Mouse (Mus musculus) cortical plate, adult 2 months (tissue): ENCODE data around the gene Alppl2. TPM values are rescaled to one million over a fixed set of nuclear protein-coding genes. Genes with fewer than 3 reads are reported as not detected.

ENCODE experiments used
- H3K27ac ChIP-seq: fragments of 200-500 bp; 2 replicates; pipeline ENCODE4 v1.5.1; 2012; ENCODE audit warnings: low read length, control low read depth, inconsistent platforms; ENCODE audit not compliant: insufficient read depth
- H3K4me1 ChIP-seq: fragments of 200-500 bp; 2 replicates; pipeline ENCODE4 v1.6.1; 2011; ENCODE audit warnings: low read length; ENCODE audit not compliant: control insufficient read depth, insufficient read depth
- H3K4me3 ChIP-seq: fragments of 200-500 bp; 2 replicates; pipeline ENCODE4 v1.5.1; 2011; ENCODE audit warnings: mild to moderate bottlenecking, low read length, control low read depth; ENCODE audit not compliant: insufficient read depth
- CTCF ChIP-seq: fragments of 200-500 bp; IDR thresholded peaks from 2 replicates; pipeline ENCODE4 v1.5.1; 2011; ENCODE audit warnings: mild to moderate bottlenecking, control low read depth, low read length; ENCODE audit not compliant: insufficient read depth; ENCODE audit errors: extremely low read depth
- POLR2A ChIP-seq: fragments of 200-500 bp; IDR thresholded peaks from 2 replicates; pipeline ENCODE4 v1.6.1; 2011; ENCODE audit warnings: mild to moderate bottlenecking, low read length, control low read depth; ENCODE audit not compliant: insufficient read depth; ENCODE audit errors: extremely low read depth
- polyA plus RNA-seq: library from polyadenylated mRNA; depleted of rRNA; stranded (reverse); fragments of >200 nt; gene quantifications from 2 replicates; pipeline ENCODE4 v1.2.3, GENCODE M21; 2012

Alppl2 gene
- polyA plus RNA-seq, 1 experiment: not detected

DNA sequence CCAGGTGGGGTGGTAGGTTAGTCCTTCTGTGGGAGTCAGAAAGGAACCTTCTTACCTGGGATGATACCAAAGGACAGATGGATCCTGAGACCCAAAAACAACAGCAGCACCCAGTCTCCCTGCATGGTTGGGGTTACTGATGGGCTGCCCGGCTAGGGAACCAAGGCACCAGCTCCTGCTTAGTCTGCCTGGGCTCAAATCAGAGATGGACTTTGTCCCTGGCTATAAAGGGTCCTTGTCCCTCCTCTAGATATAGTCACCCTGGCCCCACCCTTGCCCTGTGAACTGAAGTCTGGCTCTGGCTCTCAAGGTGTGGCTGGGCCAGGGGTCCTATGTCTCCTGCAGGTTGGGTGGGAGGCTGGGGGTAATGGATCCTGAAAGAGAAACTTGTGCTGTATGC is 11.7 kb upstream of the Alppl2 start, which contains the start of gene Alpi:
TSS of gene Alpi (minus strand) at position 196 of the 400 bp plus-strand sequence.
- no peaks in the 10 kb centered on the region for H3K4me1 ChIP-seq

DNA sequence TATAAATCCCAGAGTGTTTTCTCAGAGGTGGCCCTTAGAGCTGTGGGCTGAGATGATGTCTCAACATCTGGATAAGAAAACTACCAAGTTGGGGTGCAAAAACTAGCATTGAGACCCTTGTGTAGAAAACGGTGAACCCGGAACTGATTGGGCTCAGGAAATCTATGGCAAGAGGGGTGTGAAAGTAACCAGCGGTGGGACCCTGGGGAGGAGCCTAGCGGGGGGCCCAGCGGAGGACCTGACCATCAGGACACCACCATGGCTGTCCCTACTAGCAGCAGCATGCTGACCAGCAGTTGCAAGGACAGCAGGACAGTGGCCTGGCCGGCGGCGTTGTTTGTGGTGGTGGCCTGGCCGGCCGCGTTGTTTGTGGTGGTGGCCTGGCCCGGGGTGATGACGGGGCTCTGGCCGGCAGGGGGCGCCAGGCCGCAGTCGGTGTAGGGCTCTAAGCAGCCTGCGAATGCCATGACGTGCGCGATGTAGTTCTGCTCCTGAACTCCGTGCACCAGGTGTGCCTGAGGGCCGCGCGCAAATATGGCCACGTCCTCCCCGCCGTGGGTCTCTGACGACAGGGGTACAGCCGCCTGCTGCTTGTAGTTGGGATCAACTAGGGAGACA is 8.7 kb upstream of the Alppl2 start:
- Histone ChIP-seq H3K4me1 (no peaks in the 10 kb centered on the region), H3K27ac (no peak overlapping the region), H3K4me3 (no peak overlapping the region)
- TF ChIP-seq POLR2A (no peak), CTCF (0 out of 2 replicates have a peak, but pooled peaks have one; percentile 16)

More for the DNA sequence above, 11.7 kb upstream of the Alppl2 start, which contains the start of gene Alpi:
- no peak within 1 kb of the TSS for H3K27ac ChIP-seq
- TF ChIP-seq CTCF (no peak), POLR2A (no peak)
- no peak within 1 kb of the TSS for H3K4me3 ChIP-seq

DNA sequence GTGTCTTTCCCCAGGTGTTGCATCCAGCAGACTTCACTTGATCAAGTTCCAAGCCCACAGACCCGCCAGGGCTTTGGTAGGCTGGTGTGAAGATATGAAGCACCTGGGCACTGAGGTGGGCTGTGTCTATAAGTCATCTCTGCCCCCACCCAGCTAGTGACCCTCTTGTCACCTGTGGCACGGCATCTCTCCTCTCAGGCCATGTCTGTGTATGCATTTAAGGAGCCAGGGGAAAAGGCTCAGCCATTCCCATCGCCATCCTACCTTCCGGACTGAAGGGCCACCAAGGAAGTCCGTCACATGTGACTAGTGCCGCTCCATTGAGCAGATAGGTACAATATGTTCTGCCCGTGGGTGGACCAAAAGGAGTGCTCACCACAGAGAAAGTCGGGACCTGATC is 5.9 kb upstream of the Alppl2 start:
- no peak for TF ChIP-seq CTCF
- no peak for TF ChIP-seq POLR2A
- Histone ChIP-seq H3K4me3 (no peak overlapping the region), H3K27ac (no peak overlapping the region), H3K4me1 (no peaks in the 10 kb centered on the region)

DNA sequence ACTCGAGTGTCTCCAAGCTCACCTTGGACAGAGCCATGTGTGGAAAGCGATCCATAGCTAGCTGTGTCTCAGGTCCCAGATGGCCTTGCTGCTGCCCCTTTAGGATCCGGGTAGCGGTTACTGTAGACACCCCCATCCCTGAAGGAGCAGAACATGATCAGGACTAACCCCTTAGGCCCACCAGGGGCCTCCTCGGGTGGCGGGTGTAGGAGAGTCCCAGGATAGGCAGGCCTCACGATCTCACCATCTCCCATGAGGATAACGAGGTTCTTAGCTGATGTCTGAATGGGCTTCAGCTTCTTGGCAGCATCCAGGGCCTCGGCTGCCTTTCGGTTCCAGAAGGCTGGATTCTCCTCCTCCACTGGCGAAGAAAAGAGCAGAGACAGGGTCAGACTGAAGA is 477 bp downstream of the Alppl2 start:
- H3K4me3 ChIP-seq: no peak overlapping the region
- H3K27ac ChIP-seq: no peak overlapping the region
- TF ChIP-seq POLR2A (no peak), CTCF (no peak)
- H3K4me1 ChIP-seq: no peaks in the 10 kb centered on the region

DNA sequence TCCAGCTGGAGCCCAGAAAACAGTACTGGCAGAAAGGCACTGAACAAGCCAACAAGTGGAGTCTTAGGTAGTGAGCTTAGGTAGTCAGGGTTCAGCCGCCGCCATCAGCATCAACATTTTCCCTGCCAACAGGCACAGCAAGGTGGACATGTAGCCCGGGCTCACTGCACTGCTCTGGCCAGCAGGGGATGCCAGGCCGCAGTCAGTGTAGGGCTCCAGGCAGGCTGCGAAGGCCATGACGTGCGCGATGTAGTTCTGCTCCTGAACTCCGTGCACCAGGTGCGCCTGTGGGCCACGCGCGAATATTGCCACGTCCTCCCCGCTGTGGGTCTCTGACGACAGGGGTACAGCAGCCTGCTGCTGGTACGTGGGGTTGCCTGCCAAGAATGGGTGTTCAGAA is 2.8 kb downstream of the Alppl2 start:
- H3K4me3 ChIP-seq: no peak overlapping the region
- H3K27ac ChIP-seq: no peak overlapping the region
- no peaks in the 10 kb centered on the region for H3K4me1 ChIP-seq
- TF ChIP-seq CTCF (no peak), POLR2A (no peak)

DNA sequence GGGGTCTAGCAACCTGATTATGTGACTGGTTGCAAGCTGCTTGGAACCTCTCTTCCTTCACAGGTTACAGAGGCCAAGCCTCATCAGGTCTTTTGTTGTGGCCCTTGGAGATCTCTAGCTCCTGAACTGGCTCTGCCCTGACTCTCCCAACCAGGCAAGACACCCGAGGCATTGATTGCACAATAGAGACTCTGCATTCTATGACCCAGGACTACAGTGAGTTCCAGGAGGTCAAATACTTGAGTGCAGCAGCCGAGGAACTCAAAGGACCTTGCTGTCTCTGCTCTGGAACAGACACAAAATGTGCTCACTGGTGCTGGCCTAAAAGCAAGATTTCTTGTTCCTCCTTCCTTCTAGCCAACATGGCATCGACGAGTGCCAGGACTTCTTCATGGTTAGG is 3.5 kb downstream of the Alppl2 start:
- Histone ChIP-seq H3K27ac (no peak overlapping the region), H3K4me3 (no peak overlapping the region), H3K4me1 (no peaks in the 10 kb centered on the region)
- no peak for TF ChIP-seq POLR2A
- no peak for TF ChIP-seq CTCF

DNA sequence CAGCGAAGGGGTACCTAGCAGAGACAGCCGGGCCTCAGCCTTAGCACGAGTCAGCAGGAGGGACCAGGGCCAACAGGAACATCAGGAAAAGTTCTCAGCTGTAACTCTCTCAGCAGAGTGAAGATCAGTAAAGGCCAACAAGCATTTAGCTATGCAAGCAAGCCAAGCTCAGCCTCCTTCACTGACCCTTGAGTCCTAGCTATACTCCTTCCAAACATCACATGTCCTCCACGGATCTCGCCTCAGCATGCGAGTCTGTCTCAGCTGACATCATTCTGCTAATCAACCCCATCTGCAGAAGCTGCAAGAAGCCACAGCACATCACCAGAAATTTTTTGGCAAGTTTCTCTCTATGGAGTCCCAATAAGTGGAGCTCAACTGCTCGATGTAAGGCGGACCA is 16.0 kb downstream of the Alppl2 start:
- no peak overlapping the region for H3K4me3 ChIP-seq
- TF ChIP-seq POLR2A: no peak
- no peak for TF ChIP-seq CTCF
- H3K27ac ChIP-seq: no peak overlapping the region
- H3K4me1 ChIP-seq: no peaks in the 10 kb centered on the region

DNA sequence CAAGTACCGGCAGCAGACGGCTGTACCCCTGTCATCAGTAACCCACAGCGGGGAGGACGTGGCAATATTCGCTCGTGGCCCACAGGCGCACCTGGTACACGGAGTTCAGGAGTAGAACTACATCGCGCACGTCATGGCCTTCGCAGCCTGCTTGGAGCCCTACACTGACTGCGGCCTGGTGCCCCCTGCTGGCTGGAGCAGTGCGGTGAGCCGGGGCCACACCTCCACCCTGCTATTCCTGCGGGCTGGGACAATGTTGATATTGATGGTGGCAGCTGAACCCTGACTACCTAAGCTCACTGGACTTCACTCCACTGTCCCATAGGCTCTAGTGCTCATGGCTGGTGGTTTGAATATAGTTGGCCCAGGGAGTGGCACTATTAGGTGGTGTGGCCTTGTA is 19.0 kb downstream of the Alppl2 start:
- TF ChIP-seq POLR2A (no peak), CTCF (peak; percentile 14; the same call in 1 of the 2 replicates)
- Histone ChIP-seq H3K27ac (no peak overlapping the region), H3K4me3 (no peak overlapping the region), H3K4me1 (no peaks in the 10 kb centered on the region)

DNA sequence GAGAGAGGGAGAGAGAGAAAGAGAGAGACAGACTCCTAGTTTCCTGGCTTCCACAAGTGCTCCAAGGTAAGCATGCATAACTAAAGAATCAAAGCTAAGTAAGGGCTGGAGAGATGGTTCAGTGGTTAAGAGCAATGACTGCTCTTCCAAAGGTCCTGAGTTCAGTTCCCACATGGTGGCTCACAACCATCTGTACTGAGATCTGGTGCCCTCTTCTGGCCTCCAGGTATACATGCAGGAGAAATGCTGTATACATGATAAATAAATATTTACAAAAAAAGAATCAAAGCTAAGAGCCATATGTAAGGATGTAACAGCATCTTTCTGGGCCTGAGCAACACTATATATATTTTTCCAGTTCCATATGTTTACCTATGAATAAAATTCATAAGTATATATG is 28.8 kb downstream of the Alppl2 start:
- TF ChIP-seq POLR2A: no peak
- no peak for TF ChIP-seq CTCF
- Histone ChIP-seq H3K4me3 (no peak overlapping the region), H3K27ac (no peak overlapping the region), H3K4me1 (no peaks in the 10 kb centered on the region)

DNA sequence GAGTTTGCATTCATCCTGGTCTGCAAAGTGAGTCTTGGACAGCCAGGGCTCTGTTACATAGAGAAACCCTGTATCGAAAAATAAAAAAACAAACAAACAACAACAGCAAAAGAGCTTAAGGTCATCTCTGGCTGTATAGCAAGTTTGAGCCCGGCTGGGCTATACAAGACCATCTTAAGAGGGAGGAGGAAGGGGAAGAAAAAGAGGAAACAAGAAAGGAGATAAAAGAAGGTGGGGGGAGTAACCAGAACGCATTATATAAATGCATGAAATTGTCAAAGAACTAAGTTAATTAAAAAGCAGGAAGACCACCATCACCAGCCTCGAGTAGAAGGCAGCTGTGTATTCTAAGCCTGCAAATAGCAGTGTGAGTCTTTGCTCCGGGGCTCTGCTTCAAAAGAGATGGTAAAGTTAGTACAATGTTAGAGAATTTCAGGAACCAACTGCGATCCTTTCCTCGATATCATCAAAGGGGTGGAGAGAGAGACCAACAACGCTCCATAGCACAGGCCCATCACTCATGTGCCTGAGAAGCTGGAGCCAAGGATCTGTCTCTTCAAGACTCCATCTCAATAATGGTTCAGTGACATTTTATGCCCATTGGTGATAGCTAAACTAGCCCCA is 30.6 kb downstream of the Alppl2 start:
- Histone ChIP-seq H3K4me3 (no peak overlapping the region), H3K4me1 (no peaks in the 10 kb centered on the region), H3K27ac (no peak overlapping the region)
- TF ChIP-seq POLR2A (no peak), CTCF (no peak)

DNA sequence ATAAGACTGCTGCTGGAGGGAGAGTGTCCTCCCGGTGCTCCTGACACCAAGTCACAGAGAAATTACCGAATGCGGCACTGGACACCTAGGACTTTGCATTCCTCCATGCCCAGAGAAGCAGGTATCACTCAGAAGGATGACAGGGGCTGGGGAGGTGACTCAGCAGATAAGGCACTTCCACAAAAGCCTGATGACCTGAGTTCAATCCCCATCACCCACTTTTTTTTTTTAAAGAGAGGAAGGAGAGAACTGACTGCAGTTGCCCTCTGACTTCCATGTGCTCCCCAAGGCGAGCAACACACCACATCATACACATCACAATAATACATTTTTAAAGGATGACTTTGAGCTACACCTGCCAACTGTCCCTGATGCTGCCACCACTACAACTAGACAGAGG is 32.7 kb downstream of the Alppl2 start:
- H3K4me1 ChIP-seq: no peaks in the 10 kb centered on the region
- no peak overlapping the region for H3K27ac ChIP-seq
- no peak overlapping the region for H3K4me3 ChIP-seq
- TF ChIP-seq CTCF (no peak), POLR2A (no peak)
